Mouse (Mus musculus): ENCODE data around the gene Cant1. TPM values are rescaled to one million over a fixed set of nuclear protein-coding genes. Genes with fewer than 3 reads are reported as not detected.

Cant1 gene
- polyA plus RNA-seq, 1 experiment from 2014 or later, result 31.4 TPM

GRCm38 (mm10) chr11:118424621-118425335 lies 5.9 kb upstream of the Cant1 start:
- Histone ChIP-seq H3K9me3 (ENCODE audit: low read depth, low read length) (no peaks in the 10 kb centered on the region), H3K4me3 (ENCODE audit: low read depth, low read length) (no peak overlapping the region), H3K9ac (no peak overlapping the region; the same call in 1 of the 2 replicates), H3K4me1 (ENCODE audit: insufficient read depth) (peaks cover 29% of the 10 kb centered on the region), H3K27me3 (ENCODE audit: insufficient read depth, low read length) (no peaks in the 10 kb centered on the region), H3K36me3 (ENCODE audit: insufficient read depth) (no peaks in the 10 kb centered on the region), H3K4me2 (no peak overlapping the region), H3K27ac (ENCODE audit: low read depth) (no peak overlapping the region; the same call in 1 of the 2 replicates)
- ATAC-seq (ENCODE audit: insufficient read depth) (no peak), DNase-seq (peak; percentile 50)
- 28% methylated on average over 13 of the region's 13 CpGs for WGBS
- TF ChIP-seq CTCF (IDR thresholded peaks at IDR 0.05; ENCODE audit: low read depth), result peak; percentile 50

- H3K27ac ChIP-seq (ENCODE audit: low read depth), result peak overlapping the region; percentile 34
These were observed 4.5 kb upstream of the Cant1 start for GRCm38 (mm10) chr11:118423266-118423971.

GRCm38 (mm10) chr11:118420261-118420660 lies 1.4 kb upstream of the Cant1 start:
- no peak for TF ChIP-seq CTCF (IDR thresholded peaks at IDR 0.05; ENCODE audit: low read depth)
- no peak overlapping the region for H3K27ac ChIP-seq (ENCODE audit: low read depth)
- no peak overlapping the region for H3K4me2 ChIP-seq
- H3K9me3 ChIP-seq (ENCODE audit: low read depth, low read length), result no peaks in the 10 kb centered on the region
- WGBS, result 67% methylated on average over 7 of the region's 7 CpGs
- H3K27me3 ChIP-seq (ENCODE audit: insufficient read depth, low read length), result no peaks in the 10 kb centered on the region
- no peak overlapping the region for H3K4me3 ChIP-seq (ENCODE audit: low read depth, low read length)
- H3K36me3 ChIP-seq (ENCODE audit: insufficient read depth), result peaks cover 3% of the 10 kb centered on the region; the same call in 1 of the 2 replicates
- no peak for DNase-seq
- peaks cover 20% of the 10 kb centered on the region for H3K4me1 ChIP-seq (ENCODE audit: insufficient read depth)
- ATAC-seq (ENCODE audit: insufficient read depth), result no peak
- no peak overlapping the region for H3K9ac ChIP-seq

More at GRCm38 (mm10) chr11:118423266-118423971, 4.5 kb upstream of the Cant1 start:
- H3K27me3 ChIP-seq (ENCODE audit: insufficient read depth, low read length), result no peaks in the 10 kb centered on the region
- ATAC-seq (ENCODE audit: insufficient read depth) (0 out of 2 replicates have a peak, but pooled peaks have one; percentile 9), DNase-seq (peak; percentile 95)
- H3K4me2 ChIP-seq, result peak overlapping the region; percentile 56
- H3K4me1 ChIP-seq (ENCODE audit: insufficient read depth), result peaks cover 23% of the 10 kb centered on the region
- peak; percentile 89 for TF ChIP-seq CTCF (IDR thresholded peaks at IDR 0.05; ENCODE audit: low read depth)
- no peaks in the 10 kb centered on the region for H3K9me3 ChIP-seq (ENCODE audit: low read depth, low read length)
- WGBS, result 4% methylated on average over 18 of the region's 18 CpGs
- H3K9ac ChIP-seq, result peak overlapping the region; percentile 2; the same call in 1 of the 2 replicates
- H3K4me3 ChIP-seq (ENCODE audit: low read depth, low read length), result no peak overlapping the region
- H3K36me3 ChIP-seq (ENCODE audit: insufficient read depth), result no peaks in the 10 kb centered on the region

GRCm38 (mm10) chr11:118418442-118418833 lies 448 bp downstream of the Cant1 start:
- peak overlapping the region; percentile 76; the same call in 1 of the 2 replicates for H3K27ac ChIP-seq (ENCODE audit: low read depth)
- ATAC-seq (ENCODE audit: insufficient read depth) (no peak), DNase-seq (no peak)
- peak overlapping the region; percentile 93 for H3K9ac ChIP-seq
- H3K4me2 ChIP-seq, result peak overlapping the region; percentile 74
- H3K9me3 ChIP-seq (ENCODE audit: low read depth, low read length), result no peaks in the 10 kb centered on the region
- peaks cover 9% of the 10 kb centered on the region for H3K4me1 ChIP-seq (ENCODE audit: insufficient read depth)
- H3K36me3 ChIP-seq (ENCODE audit: insufficient read depth), result peaks cover 16% of the 10 kb centered on the region; the same call in 1 of the 2 replicates
- peak overlapping the region; percentile 92 for H3K4me3 ChIP-seq (ENCODE audit: low read depth, low read length)
- TF ChIP-seq CTCF (IDR thresholded peaks at IDR 0.05; ENCODE audit: low read depth), result no peak
- whole genome bisulfite sequencing, result 3% methylated on average over 12 of the region's 12 CpGs
- H3K27me3 ChIP-seq (ENCODE audit: insufficient read depth, low read length), result no peaks in the 10 kb centered on the region

- no peak for TF ChIP-seq CTCF (IDR thresholded peaks at IDR 0.05; ENCODE audit: low read depth)
- no peak overlapping the region for H3K27ac ChIP-seq (ENCODE audit: low read depth)
- H3K4me3 ChIP-seq (ENCODE audit: low read depth, low read length), result 0 out of 2 replicates have a peak overlapping the region, but pooled peaks have one; percentile 92
- ATAC-seq (ENCODE audit: insufficient read depth) (no peak), DNase-seq (no peak)
- H3K9ac ChIP-seq, result peak overlapping the region; percentile 93
- peak overlapping the region; percentile 74 for H3K4me2 ChIP-seq
- WGBS, result 92% methylated on average over 9 of the region's 9 CpGs
- H3K27me3 ChIP-seq (ENCODE audit: insufficient read depth, low read length), result no peaks in the 10 kb centered on the region
- H3K4me1 ChIP-seq (ENCODE audit: insufficient read depth), result peaks cover 8% of the 10 kb centered on the region
- peaks cover 17% of the 10 kb centered on the region; the same call in 1 of the 2 replicates for H3K36me3 ChIP-seq (ENCODE audit: insufficient read depth)
- no peaks in the 10 kb centered on the region for H3K9me3 ChIP-seq (ENCODE audit: low read depth, low read length)
These were observed 1.4 kb downstream of the Cant1 start for GRCm38 (mm10) chr11:118417496-118417895.

- peaks cover 8% of the 10 kb centered on the region for H3K4me1 ChIP-seq (ENCODE audit: insufficient read depth)
- no peak for TF ChIP-seq CTCF (IDR thresholded peaks at IDR 0.05; ENCODE audit: low read depth)
- H3K36me3 ChIP-seq (ENCODE audit: insufficient read depth), result peaks cover 30% of the 10 kb centered on the region
- H3K9ac ChIP-seq, result no peak overlapping the region
- 86% methylated on average over 7 of the region's 7 CpGs for WGBS
- H3K4me2 ChIP-seq, result no peak overlapping the region
- no peaks in the 10 kb centered on the region for H3K27me3 ChIP-seq (ENCODE audit: insufficient read depth, low read length)
- H3K27ac ChIP-seq (ENCODE audit: low read depth), result no peak overlapping the region
- no peak for ATAC-seq (ENCODE audit: insufficient read depth)
- no peaks in the 10 kb centered on the region for H3K9me3 ChIP-seq (ENCODE audit: low read depth, low read length)
- no peak overlapping the region for H3K4me3 ChIP-seq (ENCODE audit: low read depth, low read length)
- DNase-seq, result no peak
These were observed 2.8 kb downstream of the Cant1 start for GRCm38 (mm10) chr11:118416046-118416445.

- H3K4me1 ChIP-seq (ENCODE audit: insufficient read depth), result peaks cover 8% of the 10 kb centered on the region
- no peak for ATAC-seq (ENCODE audit: insufficient read depth)
These were observed 3.3 kb downstream of the Cant1 start for GRCm38 (mm10) chr11:118415630-118416029.

More at GRCm38 (mm10) chr11:118415630-118416029, 3.3 kb downstream of the Cant1 start:
- no peaks in the 10 kb centered on the region for H3K9me3 ChIP-seq (ENCODE audit: low read depth, low read length)
- no peak for TF ChIP-seq CTCF (IDR thresholded peaks at IDR 0.05; ENCODE audit: low read depth)
- peaks cover 35% of the 10 kb centered on the region for H3K36me3 ChIP-seq (ENCODE audit: insufficient read depth)
- H3K4me2 ChIP-seq, result no peak overlapping the region
- H3K4me3 ChIP-seq (ENCODE audit: low read depth, low read length), result no peak overlapping the region
- no peak overlapping the region for H3K9ac ChIP-seq
- DNase-seq, result no peak
- H3K27ac ChIP-seq (ENCODE audit: low read depth), result no peak overlapping the region
- 86% methylated on average over 6 of the region's 6 CpGs for WGBS
- H3K27me3 ChIP-seq (ENCODE audit: insufficient read depth, low read length), result no peaks in the 10 kb centered on the region

Measured in lung, embryonic 14.5 days (tissue).